Mouse (Mus musculus): Measurements from ENCODE around the gene Zfp668.

- no peak for TF ChIP-seq CTCF (IDR thresholded peaks at IDR 0.05)
- no peak for TF ChIP-seq EP300 (IDR thresholded peaks at IDR 0.05)
Measured at GRCm38 (mm10) chr7:127842001-127842718, 34.5 kb downstream of the Zfp668 start.

All from lung, postnatal 0 days (tissue).